Mouse (Mus musculus): Measurements from ENCODE around the gene Rwdd4a. TPM values are rescaled to one million over a fixed set of nuclear protein-coding genes. Genes with fewer than 3 reads are reported as not detected.

Gene Rwdd4a
- polyA plus RNA-seq, 1 experiment from 2014 or later, result 47.7 TPM

DNA sequence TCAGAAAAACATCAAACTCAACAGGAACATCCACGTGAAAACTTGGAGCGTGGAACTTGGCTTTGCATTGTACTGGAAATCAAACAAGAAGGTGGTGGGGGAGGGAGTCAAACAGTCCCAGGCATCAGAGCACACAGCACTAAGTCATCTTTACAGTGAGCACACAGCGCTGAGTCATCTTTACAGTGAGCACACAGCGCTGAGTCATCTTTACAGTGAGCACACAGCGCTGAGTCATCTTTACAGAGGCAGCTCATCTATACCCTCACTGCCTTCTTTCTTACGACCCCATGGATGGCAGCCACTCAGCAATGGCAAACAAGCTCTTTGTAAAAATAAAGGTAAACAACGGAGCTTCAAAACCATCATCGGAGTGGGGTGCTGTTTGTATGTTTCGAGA is 22.5 kb upstream of the Rwdd4a start:
- Histone ChIP-seq H3K36me3 (ENCODE audit: control insufficient read depth, insufficient read depth, low read length) (peaks cover 27% of the 10 kb centered on the region), H3K27ac (ENCODE audit: low read depth, low read length) (no peak overlapping the region), H3K4me2 (no peak overlapping the region), H3K4me3 (ENCODE audit: low read depth, low read length) (no peak overlapping the region), H3K9ac (ENCODE audit: low read depth, low read length) (no peak overlapping the region), H3K4me1 (replicated peaks; ENCODE audit: control insufficient read depth, insufficient read depth, low read length) (no peaks in the 10 kb centered on the region), H3K9me3 (ENCODE audit: control insufficient read depth, low read length) (no peaks in the 10 kb centered on the region), H3K27me3 (replicated peaks; ENCODE audit: control insufficient read depth, insufficient read depth, low read length) (no peaks in the 10 kb centered on the region)
- 86% methylated on average over 9 of the region's 9 CpGs for WGBS
- DNase-seq (ENCODE audit: low spot score) (no peak), ATAC-seq (replicated peaks; ENCODE audit: low FRiP score) (peak; percentile 43; the same call in 1 of the 2 replicates)

DNA sequence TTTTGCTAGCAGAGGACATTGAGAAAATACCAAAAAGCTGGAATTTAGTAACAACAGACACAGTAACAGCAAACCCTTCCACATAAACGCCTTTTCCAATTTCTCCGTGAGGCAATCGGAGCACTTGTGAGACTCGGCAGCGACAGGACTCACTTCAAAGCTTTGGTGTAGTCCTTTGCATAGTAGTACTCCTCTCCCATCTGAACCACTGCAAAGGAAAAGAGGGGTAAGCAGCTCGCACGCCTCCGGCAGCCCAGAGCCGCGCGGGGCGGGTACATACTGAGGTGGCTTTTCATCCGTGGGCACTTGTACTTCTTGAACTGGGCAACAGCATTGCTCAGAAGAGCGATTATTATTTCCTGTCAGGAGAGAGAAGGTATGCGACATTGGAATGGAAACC is 19.9 kb upstream of the Rwdd4a start:
- peaks cover 30% of the 10 kb centered on the region for H3K36me3 ChIP-seq (ENCODE audit: control insufficient read depth, insufficient read depth, low read length)
- H3K4me2 ChIP-seq, result no peak overlapping the region
- no peaks in the 10 kb centered on the region for H3K4me1 ChIP-seq (replicated peaks; ENCODE audit: control insufficient read depth, insufficient read depth, low read length)
- no peak overlapping the region for H3K4me3 ChIP-seq (ENCODE audit: low read depth, low read length)
- no peaks in the 10 kb centered on the region for H3K27me3 ChIP-seq (replicated peaks; ENCODE audit: control insufficient read depth, insufficient read depth, low read length)
- H3K9ac ChIP-seq (ENCODE audit: low read depth, low read length), result no peak overlapping the region
- no peaks in the 10 kb centered on the region for H3K9me3 ChIP-seq (ENCODE audit: control insufficient read depth, low read length)
- DNase-seq (ENCODE audit: low spot score) (no peak), ATAC-seq (replicated peaks; ENCODE audit: low FRiP score) (no peak)
- 94% methylated on average over 15 of the region's 15 CpGs for WGBS
- H3K27ac ChIP-seq (ENCODE audit: low read depth, low read length), result no peak overlapping the region

GRCm38 (mm10) chr8:47528094-47528493 is 5.4 kb upstream of the Rwdd4a start:
- H3K9ac ChIP-seq (ENCODE audit: low read depth, low read length), result no peak overlapping the region
- ATAC-seq (replicated peaks; ENCODE audit: low FRiP score) (no peak), DNase-seq (ENCODE audit: low spot score) (no peak)
- peaks cover 16% of the 10 kb centered on the region for H3K36me3 ChIP-seq (ENCODE audit: control insufficient read depth, insufficient read depth, low read length)
- H3K27me3 ChIP-seq (replicated peaks; ENCODE audit: control insufficient read depth, insufficient read depth, low read length), result no peaks in the 10 kb centered on the region
- no peak overlapping the region for H3K4me3 ChIP-seq (ENCODE audit: low read depth, low read length)
- peaks cover 8% of the 10 kb centered on the region; the same call in 1 of the 2 replicates for H3K4me1 ChIP-seq (replicated peaks; ENCODE audit: control insufficient read depth, insufficient read depth, low read length)
- WGBS, result 87% methylated on average over 1 of the region's 1 CpGs
- no peak overlapping the region for H3K4me2 ChIP-seq
- no peaks in the 10 kb centered on the region for H3K9me3 ChIP-seq (ENCODE audit: control insufficient read depth, low read length)
- H3K27ac ChIP-seq (ENCODE audit: low read depth, low read length), result no peak overlapping the region

- Histone ChIP-seq H3K4me3 (ENCODE audit: low read depth, low read length) (no peak overlapping the region), H3K4me1 (replicated peaks; ENCODE audit: control insufficient read depth, insufficient read depth, low read length) (peaks cover 4% of the 10 kb centered on the region), H3K4me2 (no peak overlapping the region), H3K9me3 (ENCODE audit: control insufficient read depth, low read length) (no peaks in the 10 kb centered on the region), H3K27me3 (replicated peaks; ENCODE audit: control insufficient read depth, insufficient read depth, low read length) (no peaks in the 10 kb centered on the region), H3K27ac (ENCODE audit: low read depth, low read length) (no peak overlapping the region), H3K9ac (ENCODE audit: low read depth, low read length) (no peak overlapping the region), H3K36me3 (ENCODE audit: control insufficient read depth, insufficient read depth, low read length) (peaks cover 12% of the 10 kb centered on the region)
- ATAC-seq (replicated peaks; ENCODE audit: low FRiP score) (no peak), DNase-seq (ENCODE audit: low spot score) (peak; percentile 7)
- WGBS, result 87% methylated on average over 4 of the region's 4 CpGs
Observed at GRCm38 (mm10) chr8:47538323-47538722, 4.9 kb downstream of the Rwdd4a start.

- no peak overlapping the region for H3K9ac ChIP-seq (ENCODE audit: low read depth, low read length)
- H3K27ac ChIP-seq (ENCODE audit: low read depth, low read length), result no peak overlapping the region
- H3K36me3 ChIP-seq (ENCODE audit: control insufficient read depth, insufficient read depth, low read length), result peaks cover 36% of the 10 kb centered on the region
- ATAC-seq (replicated peaks; ENCODE audit: low FRiP score), result no peak
- no peaks in the 10 kb centered on the region for H3K4me1 ChIP-seq (replicated peaks; ENCODE audit: control insufficient read depth, insufficient read depth, low read length)
- no peak for DNase-seq (ENCODE audit: low spot score)
- no peak overlapping the region for H3K4me3 ChIP-seq (ENCODE audit: low read depth, low read length)
- H3K9me3 ChIP-seq (ENCODE audit: control insufficient read depth, low read length), result no peaks in the 10 kb centered on the region
- H3K4me2 ChIP-seq, result no peak overlapping the region
- no peaks in the 10 kb centered on the region for H3K27me3 ChIP-seq (replicated peaks; ENCODE audit: control insufficient read depth, insufficient read depth, low read length)
- WGBS, result 94% methylated on average over 16 of the region's 16 CpGs
Observed at GRCm38 (mm10) chr8:47542746-47543145, 9.3 kb downstream of the Rwdd4a start.

- no peak overlapping the region for H3K9ac ChIP-seq (ENCODE audit: low read depth, low read length)
Observed at GRCm38 (mm10) chr8:47544094-47544493, 10.6 kb downstream of the Rwdd4a start.

GRCm38 (mm10) chr8:47547102-47547501 is 13.6 kb downstream of the Rwdd4a start:
- no peak for DNase-seq (ENCODE audit: low spot score)
- no peaks in the 10 kb centered on the region for H3K27me3 ChIP-seq (replicated peaks; ENCODE audit: control insufficient read depth, insufficient read depth, low read length)
- no peak overlapping the region for H3K9ac ChIP-seq (ENCODE audit: low read depth, low read length)
- H3K27ac ChIP-seq (ENCODE audit: low read depth, low read length), result no peak overlapping the region
- no peaks in the 10 kb centered on the region for H3K4me1 ChIP-seq (replicated peaks; ENCODE audit: control insufficient read depth, insufficient read depth, low read length)
- H3K4me2 ChIP-seq, result no peak overlapping the region
- peaks cover 58% of the 10 kb centered on the region for H3K36me3 ChIP-seq (ENCODE audit: control insufficient read depth, insufficient read depth, low read length)
- 96% methylated on average over 10 of the region's 10 CpGs for WGBS
- H3K4me3 ChIP-seq (ENCODE audit: low read depth, low read length), result no peak overlapping the region
- ATAC-seq (replicated peaks; ENCODE audit: low FRiP score), result no peak
- no peaks in the 10 kb centered on the region for H3K9me3 ChIP-seq (ENCODE audit: control insufficient read depth, low read length)

More at GRCm38 (mm10) chr8:47544094-47544493, 10.6 kb downstream of the Rwdd4a start:
- no peak overlapping the region for H3K4me2 ChIP-seq
- WGBS, result 90% methylated on average over 5 of the region's 5 CpGs
- no peaks in the 10 kb centered on the region for H3K27me3 ChIP-seq (replicated peaks; ENCODE audit: control insufficient read depth, insufficient read depth, low read length)
- peaks cover 48% of the 10 kb centered on the region for H3K36me3 ChIP-seq (ENCODE audit: control insufficient read depth, insufficient read depth, low read length)
- ATAC-seq (replicated peaks; ENCODE audit: low FRiP score) (no peak), DNase-seq (ENCODE audit: low spot score) (no peak)
- H3K4me3 ChIP-seq (ENCODE audit: low read depth, low read length), result no peak overlapping the region
- H3K9me3 ChIP-seq (ENCODE audit: control insufficient read depth, low read length), result no peaks in the 10 kb centered on the region
- H3K27ac ChIP-seq (ENCODE audit: low read depth, low read length), result no peak overlapping the region
- no peaks in the 10 kb centered on the region for H3K4me1 ChIP-seq (replicated peaks; ENCODE audit: control insufficient read depth, insufficient read depth, low read length)

GRCm38 (mm10) chr8:47553613-47554012 is 20.1 kb downstream of the Rwdd4a start:
- no peaks in the 10 kb centered on the region for H3K9me3 ChIP-seq (ENCODE audit: control insufficient read depth, low read length)

GRCm38 (mm10) chr8:47556446-47556845 is 23.0 kb downstream of the Rwdd4a start:
- DNase-seq (ENCODE audit: low spot score) (no peak), ATAC-seq (replicated peaks; ENCODE audit: low FRiP score) (no peak)
- WGBS, result 75% methylated on average over 7 of the region's 7 CpGs
- no peak overlapping the region for H3K9ac ChIP-seq (ENCODE audit: low read depth, low read length)
- H3K27me3 ChIP-seq (replicated peaks; ENCODE audit: control insufficient read depth, insufficient read depth, low read length), result no peaks in the 10 kb centered on the region
- no peak overlapping the region for H3K27ac ChIP-seq (ENCODE audit: low read depth, low read length)
- no peaks in the 10 kb centered on the region for H3K4me1 ChIP-seq (replicated peaks; ENCODE audit: control insufficient read depth, insufficient read depth, low read length)
- no peaks in the 10 kb centered on the region for H3K9me3 ChIP-seq (ENCODE audit: control insufficient read depth, low read length)
- H3K36me3 ChIP-seq (ENCODE audit: control insufficient read depth, insufficient read depth, low read length), result peaks cover 3% of the 10 kb centered on the region
- H3K4me2 ChIP-seq, result no peak overlapping the region
- no peak overlapping the region for H3K4me3 ChIP-seq (ENCODE audit: low read depth, low read length)

More at GRCm38 (mm10) chr8:47553613-47554012, 20.1 kb downstream of the Rwdd4a start:
- ATAC-seq (replicated peaks; ENCODE audit: low FRiP score) (no peak), DNase-seq (ENCODE audit: low spot score) (no peak)
- Histone ChIP-seq H3K4me2 (no peak overlapping the region), H3K36me3 (ENCODE audit: control insufficient read depth, insufficient read depth, low read length) (peaks cover 21% of the 10 kb centered on the region), H3K9ac (ENCODE audit: low read depth, low read length) (no peak overlapping the region), H3K27ac (ENCODE audit: low read depth, low read length) (no peak overlapping the region), H3K4me3 (ENCODE audit: low read depth, low read length) (no peak overlapping the region), H3K27me3 (replicated peaks; ENCODE audit: control insufficient read depth, insufficient read depth, low read length) (no peaks in the 10 kb centered on the region), H3K4me1 (replicated peaks; ENCODE audit: control insufficient read depth, insufficient read depth, low read length) (no peaks in the 10 kb centered on the region)
- 79% methylated on average over 6 of the region's 6 CpGs for WGBS
